Mouse (Mus musculus): ENCODE results near the gene Lypd5. TPM values are rescaled to one million over a fixed set of nuclear protein-coding genes. Genes with fewer than 3 reads are reported as not detected.
"Not testable (repeated sequence)": the region's sequence is repeated elsewhere in the genome, so short reads cannot be mapped to it uniquely, and the experiment has no call there.

The Lypd5 gene
- total RNA-seq, 2 experiments from 2014 or later = not detected

DNA sequence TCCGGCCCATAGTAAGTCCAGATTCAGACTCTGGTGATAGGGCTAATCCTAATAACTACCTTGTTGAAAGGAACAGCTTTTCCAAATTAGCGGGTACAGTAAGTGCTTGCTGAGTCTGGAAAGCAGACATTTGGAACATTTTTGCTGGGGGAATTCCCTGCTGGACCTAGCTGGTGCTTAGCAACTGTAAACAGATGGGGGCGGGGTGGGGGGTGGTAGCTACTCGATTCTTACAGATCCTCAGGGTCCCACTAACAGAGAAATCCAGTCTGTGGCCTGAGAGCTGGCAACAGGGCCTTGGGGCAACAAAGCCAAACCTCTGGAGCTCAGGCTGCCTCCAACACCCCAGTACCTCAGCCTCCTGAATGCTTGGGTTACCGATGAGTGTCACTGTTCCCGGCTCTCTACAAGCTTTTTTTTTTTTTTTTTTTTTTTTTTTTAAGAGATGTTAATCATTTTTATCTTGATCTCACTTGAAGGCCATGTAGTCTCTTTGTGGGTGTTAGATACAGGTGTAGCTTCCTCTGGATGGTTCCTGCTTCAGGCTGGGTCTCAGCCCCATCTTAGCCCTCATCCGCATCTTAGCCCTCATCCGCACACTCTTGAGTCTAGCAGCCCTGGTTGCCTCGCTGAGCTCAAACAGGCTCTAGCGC, 29.2 kb downstream of the Lypd5 start:
- ATAC-seq (replicated peaks; ENCODE audit: poor library complexity, severe bottlenecking) = no peak

DNA sequence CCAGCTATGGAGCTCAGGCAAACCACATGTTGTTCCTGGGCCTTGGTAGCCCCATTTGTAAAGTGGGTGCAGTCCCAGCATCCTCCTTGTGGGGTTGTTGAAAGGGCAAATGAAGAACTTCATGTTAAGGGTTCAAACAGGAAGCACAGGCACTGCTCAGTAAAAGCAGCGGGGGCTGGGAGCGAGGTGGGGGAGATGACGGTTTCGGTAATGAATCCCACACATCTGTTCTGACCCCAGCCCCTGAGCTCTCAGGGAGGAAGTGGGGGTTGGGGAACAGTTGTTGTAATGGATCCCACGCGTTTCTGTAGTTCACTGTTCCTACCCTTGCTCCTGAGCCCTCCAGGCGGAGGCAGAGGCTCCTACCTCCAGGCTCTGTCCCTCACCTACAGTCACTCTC, 30.9 kb downstream of the Lypd5 start:
- peak; percentile 80 for ATAC-seq (replicated peaks; ENCODE audit: poor library complexity, severe bottlenecking)

DNA sequence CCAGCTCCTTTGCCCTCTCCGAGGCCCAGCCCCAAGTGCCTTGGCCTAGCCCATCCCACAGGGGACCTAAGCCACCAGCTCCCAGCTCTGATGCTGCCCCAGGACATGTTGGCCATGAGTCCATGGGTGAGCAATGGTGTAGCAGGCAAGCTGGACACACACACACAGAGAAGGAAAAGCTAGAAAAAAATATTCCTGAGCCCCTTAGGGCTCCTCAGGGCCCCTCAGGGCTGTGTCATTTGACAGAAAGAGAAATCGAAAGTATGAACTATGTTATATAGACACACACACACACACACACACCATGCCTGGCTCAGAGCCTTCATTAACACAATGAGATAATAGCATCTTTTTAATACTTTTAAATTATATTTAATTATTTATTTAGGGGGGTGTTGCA, 31.4 kb downstream of the Lypd5 start:
- ATAC-seq (replicated peaks; ENCODE audit: poor library complexity, severe bottlenecking) = peak; percentile 4; the same call in 1 of the 2 replicates

- no peak for ATAC-seq (replicated peaks; ENCODE audit: poor library complexity, severe bottlenecking)
Measured at GRCm38 (mm10) chr7:24382730-24383372, 33.9 kb downstream of the Lypd5 start.

DNA sequence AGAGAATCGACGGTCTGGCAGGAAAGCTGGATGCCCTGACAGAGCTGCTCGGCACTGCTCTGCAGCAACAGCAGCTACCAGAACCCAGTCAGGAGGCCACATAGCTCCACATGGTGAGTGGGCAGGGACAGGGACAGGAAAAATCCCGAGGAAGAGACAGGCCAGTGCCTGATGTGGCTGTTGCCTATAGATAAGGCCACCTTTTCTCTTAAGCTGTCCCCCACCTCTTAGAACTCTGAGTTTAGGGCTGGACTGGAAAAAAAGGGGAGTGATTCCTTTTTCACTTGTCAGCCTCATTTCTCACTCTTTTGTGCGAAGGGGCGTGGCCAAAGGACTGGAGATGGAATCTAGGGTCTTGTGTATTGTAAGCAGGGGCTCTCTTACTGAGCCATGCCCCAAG, 35.1 kb downstream of the Lypd5 start:
- no peak for ATAC-seq (replicated peaks; ENCODE audit: poor library complexity, severe bottlenecking)

DNA sequence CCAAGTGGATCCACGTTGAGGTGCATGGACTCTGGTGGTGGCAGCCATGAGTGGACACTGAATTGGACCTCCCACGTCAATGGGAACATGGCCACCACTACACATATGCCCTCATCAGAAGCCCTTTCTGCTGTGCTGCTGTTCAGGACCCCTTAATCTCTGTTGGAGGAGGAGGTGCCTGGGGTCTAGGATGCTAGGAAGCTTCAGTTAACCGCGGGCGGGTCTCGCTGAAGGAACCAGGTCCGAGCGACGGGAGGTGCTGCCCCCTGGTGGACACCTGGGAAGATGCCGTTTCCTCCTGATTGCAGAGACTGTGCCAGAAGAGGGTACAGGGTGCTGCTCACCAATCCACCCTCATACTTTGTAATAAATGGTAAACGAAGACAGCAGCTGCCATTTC, 35.8 kb downstream of the Lypd5 start:
- ATAC-seq (replicated peaks; ENCODE audit: poor library complexity, severe bottlenecking) = peak; percentile 25; the same call in 1 of the 2 replicates

DNA sequence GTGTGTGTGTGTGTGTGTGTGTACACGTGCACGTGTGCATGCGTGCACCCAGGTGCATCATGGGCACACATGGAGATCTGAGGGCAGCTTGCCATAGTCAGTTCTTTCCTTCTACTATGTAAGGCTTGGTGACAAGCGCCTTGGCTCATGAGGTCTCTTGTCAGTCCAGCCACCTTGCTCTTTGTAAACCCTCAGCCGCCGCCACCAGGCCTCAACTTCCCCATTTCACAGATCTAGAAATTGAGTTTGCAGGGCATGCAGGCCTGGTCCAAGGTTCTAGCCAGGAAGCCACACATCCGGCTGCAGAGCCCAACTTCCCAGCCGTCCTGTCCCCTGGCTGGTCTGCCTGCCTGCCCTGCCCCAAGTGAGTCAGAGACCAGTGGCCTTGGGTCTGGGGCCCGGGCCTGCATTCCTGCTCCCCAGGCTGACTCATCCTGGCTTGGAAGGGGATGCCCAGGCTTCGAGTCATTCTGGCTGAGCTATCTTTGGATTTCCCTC, 38.1 kb downstream of the Lypd5 start:
- peak; percentile 67 for ATAC-seq (replicated peaks; ENCODE audit: poor library complexity, severe bottlenecking)

DNA sequence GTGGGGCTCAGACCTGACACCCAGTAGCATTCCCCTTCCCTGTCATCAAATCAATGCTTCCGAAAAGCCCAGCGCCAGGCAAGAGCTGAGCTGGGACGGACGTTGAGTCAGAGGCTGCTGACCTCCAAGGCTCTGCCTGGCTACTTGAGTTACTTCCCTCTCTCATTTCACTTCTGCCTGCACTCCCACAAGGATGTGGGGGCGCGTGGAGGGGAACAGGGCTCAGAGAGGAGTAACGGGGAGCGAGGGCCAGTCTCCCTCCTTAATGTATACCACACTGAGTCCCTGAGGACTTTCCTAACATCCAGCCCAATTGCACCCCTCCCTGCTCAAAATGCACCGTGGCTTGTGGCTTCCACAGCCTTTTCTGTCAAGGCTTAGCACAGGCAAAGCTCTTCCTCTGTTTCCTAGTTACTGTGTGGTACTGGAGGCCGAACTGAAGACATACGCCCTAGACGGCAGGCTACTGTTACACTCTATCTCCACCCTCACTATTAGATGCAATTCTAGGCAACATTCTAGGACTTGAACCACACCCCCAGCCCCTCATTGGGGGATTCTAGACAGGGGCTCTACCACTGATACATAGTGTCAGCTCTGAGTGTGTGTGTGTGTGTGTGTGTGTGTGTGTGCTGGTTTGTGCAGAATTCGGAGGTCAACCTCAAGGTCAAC, 40.7 kb downstream of the Lypd5 start:
- peak; percentile 67 for ATAC-seq (replicated peaks; ENCODE audit: poor library complexity, severe bottlenecking)

GRCm38 (mm10) chr7:24390512-24390911, 41.5 kb downstream of the Lypd5 start:
- ATAC-seq (replicated peaks; ENCODE audit: poor library complexity, severe bottlenecking) = no peak

DNA sequence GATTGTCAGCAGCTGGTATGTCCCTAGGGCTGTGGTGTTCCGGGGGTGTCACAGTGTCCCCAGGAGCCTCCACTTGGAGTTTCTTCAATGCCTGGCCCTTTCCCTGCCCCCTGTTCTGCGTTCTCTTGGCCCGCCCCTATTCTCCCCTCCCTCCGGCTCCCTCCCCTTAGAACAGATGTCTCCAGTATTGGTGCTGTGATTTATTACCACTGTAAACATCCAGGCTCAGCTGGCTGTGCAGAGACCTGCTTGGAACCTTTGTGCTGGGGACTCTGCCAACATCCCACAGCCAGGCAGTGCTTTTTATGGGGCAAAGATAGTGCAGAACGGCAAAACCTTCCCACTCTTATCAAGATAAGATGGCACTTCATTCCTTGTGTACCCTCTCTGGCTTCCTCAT, 42.1 kb downstream of the Lypd5 start:
- no peak for ATAC-seq (replicated peaks; ENCODE audit: poor library complexity, severe bottlenecking)

GRCm38 (mm10) chr7:24391687-24392086, 42.7 kb downstream of the Lypd5 start:
- ATAC-seq (replicated peaks; ENCODE audit: poor library complexity, severe bottlenecking) = no peak

DNA sequence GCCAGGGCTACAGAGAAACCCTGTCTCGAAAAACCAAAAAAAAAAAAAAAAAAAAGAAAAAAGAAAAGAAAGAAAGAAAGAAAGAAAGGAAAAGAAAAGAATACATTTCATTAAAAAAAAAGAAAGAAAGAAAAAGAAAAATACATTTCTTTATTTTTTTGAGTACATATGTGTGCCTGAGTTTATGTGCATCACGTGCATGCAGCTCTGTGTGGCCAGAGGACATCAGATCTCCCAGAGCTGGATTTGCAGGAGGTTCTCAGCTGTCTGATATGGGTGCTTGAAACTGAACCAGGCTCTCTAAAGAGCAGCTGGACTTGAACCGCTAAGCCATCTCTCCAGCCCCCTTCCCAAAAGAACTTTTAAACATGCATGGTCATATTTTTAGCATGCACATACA, 45.1 kb downstream of the Lypd5 start:
- no peak for ATAC-seq (replicated peaks; ENCODE audit: poor library complexity, severe bottlenecking)

- ATAC-seq (replicated peaks; ENCODE audit: poor library complexity, severe bottlenecking) = peak; percentile 32
Measured at GRCm38 (mm10) chr7:24394475-24395161, 45.6 kb downstream of the Lypd5 start.

DNA sequence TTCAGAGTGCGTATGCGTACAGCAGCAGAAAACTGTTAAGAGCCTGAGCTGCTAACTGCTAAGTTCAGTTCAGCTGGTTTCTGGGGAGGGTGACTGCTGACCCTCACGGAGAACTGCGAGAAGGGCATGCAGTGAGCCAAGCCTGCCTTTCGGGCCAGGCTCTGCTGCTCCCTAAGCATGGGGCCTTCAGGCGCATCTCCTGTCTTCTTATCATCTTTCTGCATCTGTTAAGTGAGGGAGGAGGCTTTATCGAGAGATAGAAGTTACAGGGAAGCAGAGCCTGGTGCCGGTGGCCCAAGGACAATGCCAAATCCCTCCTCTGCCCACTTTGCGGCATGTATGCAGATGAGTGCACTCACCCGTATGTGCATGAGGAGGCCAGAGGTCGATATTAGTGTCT, 47.8 kb downstream of the Lypd5 start:
- no peak for ATAC-seq (replicated peaks; ENCODE audit: poor library complexity, severe bottlenecking)

GRCm38 (mm10) chr7:24398364-24398913, 49.4 kb downstream of the Lypd5 start:
- no peak for ATAC-seq (replicated peaks; ENCODE audit: poor library complexity, severe bottlenecking)

GRCm38 (mm10) chr7:24399256-24400081, 50.5 kb downstream of the Lypd5 start, which contains the start of gene Smg9:
Smg9 (plus strand) TSS chr7:24399619.
- ATAC-seq (replicated peaks; ENCODE audit: poor library complexity, severe bottlenecking) = peak; percentile 78

DNA sequence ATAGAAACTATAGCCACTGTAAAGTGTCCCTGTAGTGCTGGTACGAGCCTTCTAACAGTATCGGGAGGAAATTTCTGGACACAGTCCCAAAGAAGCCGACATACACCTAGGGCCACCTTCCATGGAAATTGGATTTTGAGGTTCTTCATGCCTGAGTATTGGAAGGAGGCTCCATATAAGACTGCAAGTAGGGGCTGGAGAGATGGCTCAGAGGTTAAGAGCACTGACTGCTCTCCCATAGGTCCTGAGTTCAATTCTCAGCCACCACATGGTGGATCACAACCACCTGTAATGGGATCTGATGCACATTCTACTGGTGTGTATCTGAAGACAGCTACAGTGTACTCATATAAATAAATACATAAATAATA, 51.1 kb downstream of the Lypd5 start:
- ATAC-seq (replicated peaks; ENCODE audit: poor library complexity, severe bottlenecking) = no peak

DNA sequence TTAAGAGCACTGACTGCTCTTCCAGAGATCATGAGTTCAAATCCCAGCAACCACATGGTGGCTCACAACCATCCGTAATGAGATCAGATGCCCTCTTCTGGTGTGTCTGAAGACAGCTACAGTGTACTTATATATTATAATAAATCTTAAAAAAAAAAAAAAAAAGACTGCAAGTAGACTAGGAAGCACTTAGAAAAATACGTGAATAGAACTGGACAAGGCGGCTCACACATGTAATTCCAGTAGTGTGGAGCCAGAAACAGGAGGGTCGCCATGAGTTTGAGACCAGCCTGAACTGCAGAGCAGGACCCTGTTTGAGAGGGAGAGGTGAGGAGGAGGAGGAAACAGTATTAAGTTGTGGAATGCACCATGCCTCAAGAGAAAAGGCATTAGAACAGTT, 51.5 kb downstream of the Lypd5 start:
- not testable (repeated sequence) for ATAC-seq (replicated peaks; ENCODE audit: poor library complexity, severe bottlenecking)

DNA sequence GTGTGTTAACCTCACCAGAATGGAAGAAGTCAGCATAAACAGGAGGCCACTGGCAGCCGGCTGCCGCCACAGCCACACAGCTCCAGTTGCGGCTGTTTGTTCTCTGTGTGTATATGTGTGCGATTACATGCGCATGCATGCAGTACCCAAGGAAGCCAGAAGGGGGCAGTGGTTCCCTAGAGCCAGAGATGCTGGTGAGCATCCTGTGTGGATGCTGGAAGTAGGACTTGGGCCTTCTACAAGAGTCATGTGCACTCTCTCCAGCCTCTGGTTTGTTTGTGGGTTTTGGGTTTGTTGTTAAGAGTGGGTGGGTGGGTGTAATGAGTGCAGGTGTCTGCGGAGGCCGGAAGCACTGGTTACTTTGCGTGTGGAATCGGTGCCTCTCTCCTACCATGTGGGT, 53.9 kb downstream of the Lypd5 start:
- no peak for ATAC-seq (replicated peaks; ENCODE audit: poor library complexity, severe bottlenecking)
